29 mouse cellular contexts compared by ENCODE assay signal in the genomic region with DNA sequence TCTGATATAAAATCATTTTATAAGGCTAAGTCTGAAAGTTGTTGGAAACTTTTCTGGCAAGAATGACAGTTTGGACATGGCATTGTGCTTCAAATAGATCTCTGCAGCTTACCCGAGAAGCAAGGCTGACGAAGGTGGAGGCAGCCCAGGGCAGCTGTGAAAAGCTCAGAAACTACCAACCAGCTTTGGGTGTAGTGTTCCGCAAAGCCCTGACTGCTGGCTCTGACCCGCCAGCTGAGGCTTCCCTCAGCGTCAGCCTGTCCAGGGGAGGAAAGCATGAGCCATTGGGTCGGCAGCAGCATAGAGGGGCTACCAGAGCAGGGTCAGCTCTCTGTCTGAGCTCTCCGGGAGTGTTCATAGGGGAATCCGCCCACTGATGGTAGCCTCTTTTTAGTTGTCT. TPM values are rescaled to one million over a fixed set of nuclear protein-coding genes. Genes with fewer than 3 reads are reported as not detected.
DNase-seq lines count a peak whose midpoint lies in the region; ATAC-seq and TF ChIP-seq lines count a peak whose summit lies in the region.
"Had no signal": no experiment of that assay in that cellular context is flagged by ENCODE, and none has a peak within 500 bp of the region (broad histone marks: within the 10 kb centered on the region; RNA-seq: fewer than 3 reads in every experiment).

No protein-coding gene starts in this region.

- peak overlapping the region; percentile 42; the same call in 1 of the 2 replicates for H3K27ac ChIP-seq in kidney, postnatal 0 days
- H3K27ac ChIP-seq in kidney, embryonic 15.5 days = no peak overlapping the region
- 0 out of 2 replicates have a peak overlapping the region, but pooled peaks have one; percentile 37 for H3K27ac ChIP-seq in limb, embryonic 10.5 days
- 0 out of 2 replicates have a peak overlapping the region, but pooled peaks have one; percentile 22 for H3K27ac ChIP-seq in limb, embryonic 15.5 days
- H3K27ac ChIP-seq: forebrain, embryonic 13.5 days; hindbrain, embryonic 12.5 days; hindbrain, postnatal 0 days; intestine, embryonic 15.5 days; midbrain, embryonic 12.5 days; neural tube, embryonic 13.5 days had no signal

- peaks cover 34% of the 10 kb centered on the region for H3K4me1 ChIP-seq in kidney, postnatal 0 days (replicated peaks; ENCODE audit: insufficient read depth, low read length)
- peaks cover 52% of the 10 kb centered on the region for H3K4me1 ChIP-seq in kidney, embryonic 15.5 days
- H3K4me1 ChIP-seq in limb, embryonic 10.5 days = peaks cover 86% of the 10 kb centered on the region
- peaks cover 47% of the 10 kb centered on the region for H3K4me1 ChIP-seq in limb, embryonic 15.5 days

- no peaks in the 10 kb centered on the region for H3K36me3 ChIP-seq in kidney, postnatal 0 days (ENCODE audit: insufficient read depth, low read length)
- H3K36me3 ChIP-seq in kidney, embryonic 15.5 days = no peaks in the 10 kb centered on the region
- no peaks in the 10 kb centered on the region for H3K36me3 ChIP-seq in limb, embryonic 10.5 days
- no peaks in the 10 kb centered on the region for H3K36me3 ChIP-seq in limb, embryonic 15.5 days
- H3K36me3 ChIP-seq: hindbrain, embryonic 12.5 days; intestine, embryonic 15.5 days; midbrain, embryonic 12.5 days; neural tube, embryonic 13.5 days had no signal

- no peak for TF ChIP-seq CTCF in kidney, postnatal 0 days (IDR thresholded peaks at IDR 0.05; ENCODE audit: low read depth)

- no peak for ATAC-seq in kidney, postnatal 0 days (replicated peaks; ENCODE audit: low FRiP score, low read depth)
- ATAC-seq in kidney, embryonic 15.5 days (replicated peaks; ENCODE audit: low FRiP score) = no peak
- ATAC-seq in limb, embryonic 15.5 days (ENCODE audit: insufficient number of reproducible peaks, low FRiP score, low TSS enrichment, low read depth) = no peak
- no peak for ATAC-seq in cerebellum, adult (ENCODE audit: insufficient number of reproducible peaks, low FRiP score, low TSS enrichment)
- ATAC-seq: forebrain, embryonic 13.5 days; hindbrain, postnatal 0 days; intestine, embryonic 15.5 days had no signal

- 56% methylated on average over 8 of the region's 8 CpGs for WGBS in kidney, postnatal 0 days
- WGBS in kidney, embryonic 15.5 days = 66% methylated on average over 8 of the region's 8 CpGs
- WGBS in limb, embryonic 10.5 days = 77% methylated on average over 8 of the region's 8 CpGs
- WGBS in limb, embryonic 15.5 days = 70% methylated on average over 8 of the region's 8 CpGs

- H3K4me3 ChIP-seq in kidney, postnatal 0 days (replicated peaks; ENCODE audit: low read depth, low read length) = no peak overlapping the region
- no peak overlapping the region for H3K4me3 ChIP-seq in kidney, embryonic 15.5 days (replicated peaks)
- no peak overlapping the region for H3K4me3 ChIP-seq in limb, embryonic 10.5 days
- no peak overlapping the region for H3K4me3 ChIP-seq in limb, embryonic 15.5 days
- H3K4me3 ChIP-seq: forebrain, embryonic 13.5 days; hindbrain, embryonic 12.5 days; intestine, embryonic 15.5 days; midbrain, embryonic 12.5 days; neural tube, embryonic 13.5 days had no signal

- intact Hi-C loops in gastrocnemius, postnatal 14 days (cut with DNase I; ENCODE audit: low total_unique reads) = no loop called here

- H3K9me3 ChIP-seq in kidney, postnatal 0 days (replicated peaks; ENCODE audit: low read length) = no peaks in the 10 kb centered on the region
- H3K9me3 ChIP-seq in kidney, embryonic 15.5 days (replicated peaks) = no peaks in the 10 kb centered on the region
- H3K9me3 ChIP-seq in limb, embryonic 10.5 days (replicated peaks) = no peaks in the 10 kb centered on the region
- H3K9me3 ChIP-seq in limb, embryonic 15.5 days = no peaks in the 10 kb centered on the region
- H3K9me3 ChIP-seq: forebrain, embryonic 13.5 days; hindbrain, embryonic 12.5 days; intestine, embryonic 15.5 days; midbrain, embryonic 12.5 days; neural tube, embryonic 13.5 days had no signal

- DNase-seq in gastrocnemius, postnatal 14 days = peak; percentile 23
- no peak for DNase-seq in gastrocnemius, postnatal 10 days
- DNase-seq in kidney, postnatal 0 days (ENCODE audit: low spot score) = no peak
- no peak for DNase-seq in limb, embryonic 10.5 days (ENCODE audit: low spot score)
- DNase-seq: adrenal gland, adult 2 months; adrenal gland, postnatal 36 days; B cell, adult 2 months; cerebellum, adult 2 months; cerebellum, postnatal 14 days; heart, adult 18-20 months; heart, postnatal 36 days; layer of hippocampus, postnatal 36 days; left cerebral cortex, postnatal 4 days; lung, postnatal 36 days had no signal

- no peak overlapping the region for H3K4me2 ChIP-seq in kidney, postnatal 0 days (ENCODE audit: low read length)
- no peak overlapping the region for H3K4me2 ChIP-seq in kidney, embryonic 15.5 days
- no peak overlapping the region for H3K4me2 ChIP-seq in limb, embryonic 15.5 days
- H3K4me2 ChIP-seq: forebrain, embryonic 13.5 days; heart, embryonic 11.5 days; hindbrain, embryonic 12.5 days; intestine, embryonic 15.5 days; liver, embryonic 11.5 days; midbrain, embryonic 12.5 days; neural tube, embryonic 13.5 days had no signal

- no peaks in the 10 kb centered on the region for H3K27me3 ChIP-seq in kidney, postnatal 0 days (ENCODE audit: insufficient read depth, low read length)
- H3K27me3 ChIP-seq in kidney, embryonic 15.5 days = no peaks in the 10 kb centered on the region
- H3K27me3 ChIP-seq in limb, embryonic 10.5 days (ENCODE audit: low read depth, poor library complexity, severe bottlenecking) = no peaks in the 10 kb centered on the region
- H3K27me3 ChIP-seq in limb, embryonic 15.5 days = no peaks in the 10 kb centered on the region
- H3K27me3 ChIP-seq: forebrain, embryonic 13.5 days; hindbrain, embryonic 12.5 days; intestine, embryonic 15.5 days; midbrain, embryonic 12.5 days; neural tube, embryonic 13.5 days had no signal

- H3K9ac ChIP-seq in kidney, postnatal 0 days (ENCODE audit: low read depth, low read length) = no peak overlapping the region
- no peak overlapping the region for H3K9ac ChIP-seq in kidney, embryonic 15.5 days
- no peak overlapping the region for H3K9ac ChIP-seq in limb, embryonic 15.5 days
- H3K9ac ChIP-seq: forebrain, embryonic 13.5 days; hindbrain, embryonic 12.5 days; intestine, embryonic 15.5 days; midbrain, embryonic 12.5 days; neural tube, embryonic 13.5 days had no signal

RNA-seq across cellular contexts. Expression of gene Aagab, which starts 6.8 kb away (rescaled TPM):
- 10 to 100 TPM in 1 of 2 experiments, 1 to 10 TPM in 1; 9.3 to 11.2 TPM for total RNA-seq in gastrocnemius, postnatal 14 days (2021)
- 10 to 100 TPM; 13.0 to 14.5 TPM for total RNA-seq in gastrocnemius, postnatal 10 days (2021)
- polyA plus RNA-seq in kidney, postnatal 0 days (2015; fragmentation: Nextera tagmentation; extraction: Ambion mirVana) = 29.0 and 32.2 TPM in 2 replicates
- 32.7 and 33.3 TPM in 2 replicates for polyA plus RNA-seq in kidney, embryonic 15.5 days (2015; fragmentation: Nextera tagmentation; extraction: Ambion mirVana)
- polyA plus RNA-seq in limb, embryonic 10.5 days (2016; fragmentation: Nextera tagmentation; extraction: Ambion mirVana) = 36.8 and 45.4 TPM in 2 replicates
- 25.7 and 30.5 TPM in 2 replicates for polyA plus RNA-seq in limb, embryonic 15.5 days (2015; fragmentation: Nextera tagmentation; extraction: Ambion mirVana)

RNA-seq across cellular contexts. Expression of gene Iqch, which starts 7.0 kb away (rescaled TPM):
- under 1 TPM in 1 of 2 experiments, not detected in 1; 0.07 TPM for total RNA-seq in gastrocnemius, postnatal 14 days (2021)
- not detected for total RNA-seq in gastrocnemius, postnatal 10 days (2021)
- 0.08 and 0.11 TPM in 2 replicates for polyA plus RNA-seq in kidney, postnatal 0 days (2015; fragmentation: Nextera tagmentation; extraction: Ambion mirVana)
- 0.04 TPM in 1 of 2 replicates, not detected in the other for polyA plus RNA-seq in kidney, embryonic 15.5 days (2015; fragmentation: Nextera tagmentation; extraction: Ambion mirVana)
- 0.16 and 0.18 TPM in 2 replicates for polyA plus RNA-seq in limb, embryonic 10.5 days (2016; fragmentation: Nextera tagmentation; extraction: Ambion mirVana)
- 0.06 and 0.13 TPM in 2 replicates for polyA plus RNA-seq in limb, embryonic 15.5 days (2015; fragmentation: Nextera tagmentation; extraction: Ambion mirVana)
- total RNA-seq: adrenal gland, postnatal 36 days; heart, adult 18-20 months; heart, postnatal 36 days; megakaryocyte, adult 5-6 weeks had no signal
- polyA plus RNA-seq: adrenal gland, adult 2 months; cerebellum, adult 2 months; large intestine, adult 2 months; liver, embryonic 16.5 days; midbrain, embryonic 12.5 days; small intestine, adult 2 months had no signal
